13 mouse cellular contexts compared by ENCODE assay signal in genomic region chr5:131548932-131549563, GRCm38 (mm10).
DNase-seq lines count a peak whose midpoint lies in the region; ATAC-seq and TF ChIP-seq lines count a peak whose summit lies in the region.
"Had no signal": no experiment of that assay in that cellular context is flagged by ENCODE, and none has a peak within 500 bp of the region (broad histone marks: within the 10 kb centered on the region; RNA-seq: fewer than 3 reads in every experiment).

No protein-coding gene starts in this region.

- DNase-seq in embryo, embryonic 10 days (ENCODE audit: low spot score), result peak; percentile 75
- no peak for DNase-seq in embryo, embryonic 9.5 days (ENCODE audit: extremely low spot score)
- no peak for DNase-seq in lung, postnatal 0 days (ENCODE audit: low spot score)
- no peak for DNase-seq in lung, postnatal 25 days (ENCODE audit: low spot score)
- DNase-seq in lung, postnatal 10 days, result peak; percentile 7
- no peak for DNase-seq in thymus, postnatal 4 days
- DNase-seq: adrenal gland, adult 8-10 months; cerebellum, adult 9-11 months; right cerebral cortex, postnatal 25 days; thymus, postnatal 36 days had no signal

- no peak for TF ChIP-seq CTCF in lung, postnatal 0 days (IDR thresholded peaks at IDR 0.05)

- 14% methylated on average over 17 of the region's 17 CpGs for WGBS in lung, postnatal 0 days
- WGBS in stomach, embryonic 16.5 days, result 19% methylated on average over 17 of the region's 17 CpGs

- no peak overlapping the region for H3K9ac ChIP-seq in lung, postnatal 0 days (replicated peaks; ENCODE audit: low read depth)
- H3K9ac ChIP-seq in stomach, embryonic 16.5 days (ENCODE audit: low read length), result no peak overlapping the region

- ATAC-seq in lung, postnatal 0 days, result no peak
- ATAC-seq in stomach, embryonic 16.5 days (ENCODE audit: insufficient read depth, low FRiP score), result no peak
- ATAC-seq in cerebellum, adult (ENCODE audit: insufficient number of reproducible peaks, low FRiP score, low TSS enrichment), result no peak

- no peaks in the 10 kb centered on the region for H3K4me1 ChIP-seq in lung, postnatal 0 days (ENCODE audit: insufficient read depth, low read depth, low read length)
- no peaks in the 10 kb centered on the region for H3K4me1 ChIP-seq in stomach, embryonic 16.5 days (ENCODE audit: control insufficient read depth, insufficient read depth, low read length)

- H3K9me3 ChIP-seq in lung, postnatal 0 days (ENCODE audit: low read length), result no peaks in the 10 kb centered on the region
- H3K9me3 ChIP-seq in stomach, embryonic 16.5 days (replicated peaks; ENCODE audit: control insufficient read depth, low read length), result no peaks in the 10 kb centered on the region

- TF ChIP-seq EP300 in lung, postnatal 0 days (IDR thresholded peaks at IDR 0.05), result no peak

- H3K36me3 ChIP-seq in lung, postnatal 0 days (ENCODE audit: insufficient read depth, low read length), result no peaks in the 10 kb centered on the region
- no peaks in the 10 kb centered on the region for H3K36me3 ChIP-seq in stomach, embryonic 16.5 days (ENCODE audit: control insufficient read depth, insufficient read depth, low read length)

- H3K4me2 ChIP-seq in lung, postnatal 0 days (replicated peaks; ENCODE audit: low read depth, low read length), result 0 out of 2 replicates have a peak overlapping the region, but pooled peaks have one; percentile 1
- H3K4me2 ChIP-seq in stomach, embryonic 16.5 days (ENCODE audit: low read depth, low read length), result 0 out of 2 replicates have a peak overlapping the region, but pooled peaks have one; percentile 4

- H3K4me3 ChIP-seq in lung, postnatal 0 days (ENCODE audit: low read depth, low read length), result no peak overlapping the region
- no peak overlapping the region for H3K4me3 ChIP-seq in stomach, embryonic 16.5 days (replicated peaks; ENCODE audit: low read length)

- no peaks in the 10 kb centered on the region; the same call in 1 of the 2 replicates for H3K27me3 ChIP-seq in lung, postnatal 0 days (replicated peaks; ENCODE audit: insufficient read depth, low read length)
- no peaks in the 10 kb centered on the region for H3K27me3 ChIP-seq in stomach, embryonic 16.5 days (ENCODE audit: control insufficient read depth, insufficient read depth, low read length)

- H3K27ac ChIP-seq in lung, postnatal 0 days (ENCODE audit: low read length), result no peak overlapping the region
- no peak overlapping the region for H3K27ac ChIP-seq in stomach, embryonic 16.5 days (ENCODE audit: low read length)
- H3K27ac ChIP-seq: macrophage had no signal

Comparison
In these comparisons a context has a peak if more than half of its experiments do, and no peak if none do; other contexts are left out.
1. DNase-seq: peak in embryo, embryonic 10 days (single experiment) and lung, postnatal 10 days (single experiment); none in embryo, embryonic 9.5 days (single experiment), lung, postnatal 0 days (single experiment), lung, postnatal 25 days (single experiment) and thymus, postnatal 4 days (single experiment).